Mouse (Mus musculus): ENCODE data around the gene Ranbp10. TPM values are rescaled to one million over a fixed set of nuclear protein-coding genes. Genes with fewer than 3 reads are reported as not detected.

Ranbp10 gene
- polyA plus RNA-seq, 1 experiment from 2014 or later, result 7.0 TPM

- Histone ChIP-seq H3K36me3 (ENCODE audit: insufficient read depth, low read length) (peaks cover 10% of the 10 kb centered on the region; the same call in 1 of the 2 replicates), H3K9ac (ENCODE audit: low read depth, low read length) (no peak overlapping the region), H3K4me1 (replicated peaks; ENCODE audit: insufficient read depth, low read length) (0 out of 2 replicates have a peak, but pooled peaks cover 4% of the 10 kb centered on the region), H3K9me3 (replicated peaks; ENCODE audit: low read length) (no peaks in the 10 kb centered on the region), H3K27me3 (ENCODE audit: insufficient read depth, low read length) (no peaks in the 10 kb centered on the region), H3K4me3 (replicated peaks; ENCODE audit: low read depth, low read length) (no peak overlapping the region), H3K27ac (no peak overlapping the region), H3K4me2 (ENCODE audit: low read length) (no peak overlapping the region)
- no peak for TF ChIP-seq CTCF (IDR thresholded peaks at IDR 0.05; ENCODE audit: low read depth)
- DNase-seq (ENCODE audit: low spot score) (no peak), ATAC-seq (replicated peaks; ENCODE audit: low FRiP score, low read depth) (no peak)
- 88% methylated on average over 9 of the region's 9 CpGs for WGBS
Measured at GRCm38 (mm10) chr8:105722861-105723260, 104.3 kb downstream of the Ranbp10 start.

DNA sequence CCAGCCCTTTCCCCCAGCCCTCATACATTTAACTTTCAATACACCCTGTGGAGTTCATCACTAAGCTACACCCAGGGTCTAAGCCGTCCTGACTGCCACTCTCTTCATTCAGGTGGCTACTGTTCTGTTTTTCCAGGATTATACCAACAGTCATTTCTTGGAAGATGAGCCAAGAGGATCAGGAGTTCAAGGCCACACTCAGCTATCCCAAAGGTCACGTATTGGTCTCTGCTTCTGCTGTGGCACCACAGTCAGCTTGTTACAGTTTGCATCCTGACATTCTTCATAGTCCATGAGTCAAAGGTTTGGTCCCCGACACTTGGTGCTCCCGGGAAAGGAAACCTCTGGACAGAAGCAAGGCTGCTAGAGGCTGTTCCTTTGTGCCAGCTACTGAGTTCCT is 107.5 kb downstream of the Ranbp10 start:
- WGBS, result 81% methylated on average over 4 of the region's 4 CpGs
- Histone ChIP-seq H3K27me3 (ENCODE audit: insufficient read depth, low read length) (no peaks in the 10 kb centered on the region), H3K9ac (ENCODE audit: low read depth, low read length) (no peak overlapping the region), H3K4me3 (replicated peaks; ENCODE audit: low read depth, low read length) (no peak overlapping the region), H3K4me1 (replicated peaks; ENCODE audit: insufficient read depth, low read length) (no peaks in the 10 kb centered on the region), H3K4me2 (ENCODE audit: low read length) (no peak overlapping the region), H3K9me3 (replicated peaks; ENCODE audit: low read length) (no peaks in the 10 kb centered on the region), H3K36me3 (ENCODE audit: insufficient read depth, low read length) (0 out of 2 replicates have a peak, but pooled peaks cover 10% of the 10 kb centered on the region), H3K27ac (no peak overlapping the region)
- ATAC-seq (replicated peaks; ENCODE audit: low FRiP score, low read depth) (no peak), DNase-seq (ENCODE audit: low spot score) (no peak)
- no peak for TF ChIP-seq CTCF (IDR thresholded peaks at IDR 0.05; ENCODE audit: low read depth)

Other genes with a start within 250 kb of the Ranbp10 start
- gene Ripor1, start 222.1 kb downstream of the Ranbp10 start, polyA plus RNA-seq (2015; fragmentation: Nextera tagmentation; extraction: Ambion mirVana), result 40.9 and 44.4 TPM in 2 replicates
- 85.5 and 89.4 TPM in 2 replicates for gene Ctcf, start 190.8 kb downstream of the Ranbp10 start, polyA plus RNA-seq (2015; fragmentation: Nextera tagmentation; extraction: Ambion mirVana)
- gene Agrp, start 190.0 kb downstream of the Ranbp10 start, polyA plus RNA-seq (2015; fragmentation: Nextera tagmentation; extraction: Ambion mirVana), result 0.61 and 1.2 TPM in 2 replicates
- 0.28 and 0.45 TPM in 2 replicates for gene Carmil2, start 141.1 kb downstream of the Ranbp10 start, polyA plus RNA-seq (2015; fragmentation: Nextera tagmentation; extraction: Ambion mirVana)
- 51.2 and 53.4 TPM in 2 replicates for gene Acd, start 126.2 kb downstream of the Ranbp10 start, polyA plus RNA-seq (2015; fragmentation: Nextera tagmentation; extraction: Ambion mirVana)
- 18.7 and 19.6 TPM in 2 replicates for gene Pard6a, start 126.2 kb downstream of the Ranbp10 start, polyA plus RNA-seq (2015; fragmentation: Nextera tagmentation; extraction: Ambion mirVana)
- gene 4933405L10Rik, start 119.7 kb downstream of the Ranbp10 start, polyA plus RNA-seq (2015; fragmentation: Nextera tagmentation; extraction: Ambion mirVana), result 0.11 TPM in 1 of 2 replicates, not detected in the other
- gene Enkd1, start 119.1 kb downstream of the Ranbp10 start, polyA plus RNA-seq (2015; fragmentation: Nextera tagmentation; extraction: Ambion mirVana), result 14.6 and 17.8 TPM in 2 replicates
- 19.2 and 21.0 TPM in 2 replicates for gene Gfod2, start 68.7 kb downstream of the Ranbp10 start, polyA plus RNA-seq (2015; fragmentation: Nextera tagmentation; extraction: Ambion mirVana)
- 0.05 TPM in 1 of 2 replicates, not detected in the other for gene Tsnaxip1, start 381 bp upstream of the Ranbp10 start, polyA plus RNA-seq (2015; fragmentation: Nextera tagmentation; extraction: Ambion mirVana)
- gene Cenpt, start 25.9 kb upstream of the Ranbp10 start, polyA plus RNA-seq (2015; fragmentation: Nextera tagmentation; extraction: Ambion mirVana), result 23.4 and 24.9 TPM in 2 replicates
- 56.0 and 60.8 TPM in 2 replicates for gene Thap11, start 27.8 kb upstream of the Ranbp10 start, polyA plus RNA-seq (2015; fragmentation: Nextera tagmentation; extraction: Ambion mirVana)
- 188 and 192 TPM in 2 replicates for gene Nutf2, start 33.2 kb upstream of the Ranbp10 start, polyA plus RNA-seq (2015; fragmentation: Nextera tagmentation; extraction: Ambion mirVana)
- 27.6 and 30.1 TPM in 2 replicates for gene Edc4, start 53.5 kb upstream of the Ranbp10 start, polyA plus RNA-seq (2015; fragmentation: Nextera tagmentation; extraction: Ambion mirVana)
- gene Nrn1l, start 66.2 kb upstream of the Ranbp10 start, polyA plus RNA-seq (2015; fragmentation: Nextera tagmentation; extraction: Ambion mirVana), result 0.66 TPM in 1 of 2 replicates, not detected in the other
- gene Pskh1, start 73.1 kb upstream of the Ranbp10 start, polyA plus RNA-seq (2015; fragmentation: Nextera tagmentation; extraction: Ambion mirVana), result 30.6 and 33.7 TPM in 2 replicates
- 0.67 and 0.77 TPM in 2 replicates for gene Ctrl, start 106.5 kb upstream of the Ranbp10 start, polyA plus RNA-seq (2015; fragmentation: Nextera tagmentation; extraction: Ambion mirVana)
- 59.7 and 63.1 TPM in 2 replicates for gene Psmb10, start 111.1 kb upstream of the Ranbp10 start, polyA plus RNA-seq (2015; fragmentation: Nextera tagmentation; extraction: Ambion mirVana)
- gene Lcat, start 116.0 kb upstream of the Ranbp10 start, polyA plus RNA-seq (2015; fragmentation: Nextera tagmentation; extraction: Ambion mirVana), result 0.45 and 0.50 TPM in 2 replicates
- 19.8 and 23.7 TPM in 2 replicates for gene Slc12a4, start 138.7 kb upstream of the Ranbp10 start, polyA plus RNA-seq (2015; fragmentation: Nextera tagmentation; extraction: Ambion mirVana)
- not detected in 2 replicates for gene Dpep3, start 152.1 kb upstream of the Ranbp10 start, polyA plus RNA-seq (2015; fragmentation: Nextera tagmentation; extraction: Ambion mirVana)
- 11.7 and 15.5 TPM in 2 replicates for gene Dus2, start 164.0 kb upstream of the Ranbp10 start, polyA plus RNA-seq (2015; fragmentation: Nextera tagmentation; extraction: Ambion mirVana)
- gene Dpep2nb, start 178.6 kb upstream of the Ranbp10 start, polyA plus RNA-seq (2015; fragmentation: Nextera tagmentation; extraction: Ambion mirVana), result not detected in 2 replicates
- 16.1 and 16.9 TPM in 2 replicates for gene Ddx28, start 184.5 kb upstream of the Ranbp10 start, polyA plus RNA-seq (2015; fragmentation: Nextera tagmentation; extraction: Ambion mirVana)
- gene Nfatc3, start 231.5 kb upstream of the Ranbp10 start, polyA plus RNA-seq (2015; fragmentation: Nextera tagmentation; extraction: Ambion mirVana), result 3.8 and 3.9 TPM in 2 replicates

Data from kidney, postnatal 0 days (tissue).